Mouse (Mus musculus) erythroblast, embryonic 14.5 days (primary cell): ENCODE data around the gene Lnx2.

Source experiments
- GATA1 ChIP-seq: IDR thresholded peaks from 2 replicates; pipeline ENCODE4 v1.6.1; 2012; ENCODE audit warnings: low read length, inconsistent platforms, mixed read lengths
- TAL1 ChIP-seq: IDR thresholded peaks from 3 replicates; pipeline ENCODE4 v1.6.1; 2012; ENCODE audit warnings: low read length, inconsistent platforms, mixed read lengths

DNA sequence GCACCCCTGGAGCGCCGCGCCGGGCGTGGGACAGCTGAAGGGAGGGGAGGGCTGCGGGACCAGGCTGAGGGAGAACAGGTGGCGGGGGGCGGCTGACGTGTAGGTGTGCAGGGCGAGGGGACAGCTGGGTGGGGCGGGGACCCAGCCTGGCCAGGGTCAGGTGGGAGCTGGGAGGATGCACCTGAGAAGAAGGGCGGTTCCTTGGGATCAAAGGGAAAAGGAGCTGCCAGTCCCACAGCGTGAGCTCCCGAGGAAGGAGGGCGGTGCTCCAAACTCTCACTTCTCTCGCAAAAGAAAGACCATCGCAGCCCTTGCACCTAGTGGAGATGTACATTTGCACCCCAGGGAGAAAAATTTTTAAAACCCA lies 396 bp upstream of the Lnx2 start, which contains the start of gene Polr1d:
- TF ChIP-seq GATA1 (no peak), TAL1 (no peak)
